Mouse (Mus musculus) retina, postnatal 1 day (tissue): ENCODE measurements around the gene Tmub2.

Experiments used
- DNase-seq: peaks from one replicate; pipeline ENCODE4 v3.0.0-alpha.2; 2012

The Tmub2 gene

GRCm38 (mm10) chr11:102308979-102309378, 24.2 kb downstream of the Tmub2 start:
- peak; percentile 98 for DNase-seq

- no peak for DNase-seq
These were observed 25.3 kb downstream of the Tmub2 start for GRCm38 (mm10) chr11:102309821-102310617.

GRCm38 (mm10) chr11:102310768-102311695, 26.3 kb downstream of the Tmub2 start:
- peak; percentile 34 for DNase-seq

GRCm38 (mm10) chr11:102311966-102312365, 27.2 kb downstream of the Tmub2 start:
- DNase-seq, result no peak

- no peak for DNase-seq
These were observed 27.9 kb downstream of the Tmub2 start for GRCm38 (mm10) chr11:102312586-102312985.

- DNase-seq, result no peak
These were observed 29.6 kb downstream of the Tmub2 start for GRCm38 (mm10) chr11:102314321-102314720.

- peak; percentile 35 for DNase-seq
These were observed 31.2 kb downstream of the Tmub2 start for GRCm38 (mm10) chr11:102315690-102316571.

- peak; percentile 92 for DNase-seq
These were observed 32.0 kb downstream of the Tmub2 start for GRCm38 (mm10) chr11:102316572-102317297.

- peak; percentile 75 for DNase-seq
These were observed 32.7 kb downstream of the Tmub2 start for GRCm38 (mm10) chr11:102317298-102317900.

GRCm38 (mm10) chr11:102317901-102318575, 33.3 kb downstream of the Tmub2 start:
- DNase-seq, result peak; percentile 89

- DNase-seq, result peak; percentile 66
These were observed 34.1 kb downstream of the Tmub2 start for GRCm38 (mm10) chr11:102318576-102319409.

- DNase-seq, result peak; percentile 93
These were observed 34.7 kb downstream of the Tmub2 start, which contains the start of gene Ubtf for GRCm38 (mm10) chr11:102319410-102319792. Gene Ubtf, minus strand, starts transcription at chr11:102319742.

GRCm38 (mm10) chr11:102319941-102320685, 35.4 kb downstream of the Tmub2 start:
- DNase-seq, result peak; percentile 88

GRCm38 (mm10) chr11:102320686-102321005, 35.9 kb downstream of the Tmub2 start:
- peak; percentile 74 for DNase-seq

GRCm38 (mm10) chr11:102321931-102322330, 37.2 kb downstream of the Tmub2 start:
- DNase-seq, result no peak

- no peak for DNase-seq
These were observed 38.8 kb downstream of the Tmub2 start for GRCm38 (mm10) chr11:102323516-102323915.

GRCm38 (mm10) chr11:102327250-102327649, 42.5 kb downstream of the Tmub2 start:
- DNase-seq, result no peak

GRCm38 (mm10) chr11:102327839-102328238, 43.1 kb downstream of the Tmub2 start:
- DNase-seq, result no peak

- DNase-seq, result no peak
These were observed 44.8 kb downstream of the Tmub2 start for GRCm38 (mm10) chr11:102329518-102329917.
